Mouse (Mus musculus) kidney, postnatal 10 days (tissue): ENCODE results near the gene Trhr2.

ENCODE experiments used
- DNase-seq: peaks from one replicate; pipeline ENCODE4 v3.0.0; 2021; ENCODE audit warnings: mixed read lengths

Gene Trhr2

DNA sequence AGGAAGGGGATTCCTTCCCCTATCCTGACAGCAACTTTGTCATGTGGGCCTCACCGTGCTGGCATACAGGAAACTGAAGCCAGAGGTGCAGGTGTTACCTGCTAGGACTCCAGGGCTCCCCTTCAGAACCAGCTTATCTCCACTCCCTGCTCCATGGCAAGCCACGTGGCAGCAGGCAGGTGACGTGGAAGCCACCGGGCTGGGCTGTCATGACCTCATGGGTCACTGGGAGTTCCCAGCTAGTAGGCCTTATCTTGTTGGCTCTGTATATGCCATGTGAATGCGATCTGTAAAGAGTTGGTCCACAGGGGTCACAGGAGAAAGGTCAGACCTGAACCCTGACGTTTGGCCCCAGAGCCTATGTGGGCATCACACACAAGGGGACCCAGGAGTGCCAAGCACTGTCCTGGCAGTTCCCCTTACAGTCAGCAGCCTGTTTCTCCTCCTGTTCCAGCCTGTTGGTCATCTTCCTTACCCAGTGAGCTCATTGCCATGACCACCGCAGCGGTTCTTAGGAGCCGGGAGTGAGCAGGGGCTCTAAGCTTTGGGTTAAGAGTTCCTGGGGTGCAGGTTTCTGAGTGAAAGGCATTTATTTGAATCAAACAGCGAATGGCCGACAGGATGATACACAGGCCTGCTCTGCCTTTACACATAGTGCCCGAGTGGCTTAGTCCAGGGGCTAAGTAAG lies 30.0 kb downstream of the Trhr2 start:
- no peak for DNase-seq

DNA sequence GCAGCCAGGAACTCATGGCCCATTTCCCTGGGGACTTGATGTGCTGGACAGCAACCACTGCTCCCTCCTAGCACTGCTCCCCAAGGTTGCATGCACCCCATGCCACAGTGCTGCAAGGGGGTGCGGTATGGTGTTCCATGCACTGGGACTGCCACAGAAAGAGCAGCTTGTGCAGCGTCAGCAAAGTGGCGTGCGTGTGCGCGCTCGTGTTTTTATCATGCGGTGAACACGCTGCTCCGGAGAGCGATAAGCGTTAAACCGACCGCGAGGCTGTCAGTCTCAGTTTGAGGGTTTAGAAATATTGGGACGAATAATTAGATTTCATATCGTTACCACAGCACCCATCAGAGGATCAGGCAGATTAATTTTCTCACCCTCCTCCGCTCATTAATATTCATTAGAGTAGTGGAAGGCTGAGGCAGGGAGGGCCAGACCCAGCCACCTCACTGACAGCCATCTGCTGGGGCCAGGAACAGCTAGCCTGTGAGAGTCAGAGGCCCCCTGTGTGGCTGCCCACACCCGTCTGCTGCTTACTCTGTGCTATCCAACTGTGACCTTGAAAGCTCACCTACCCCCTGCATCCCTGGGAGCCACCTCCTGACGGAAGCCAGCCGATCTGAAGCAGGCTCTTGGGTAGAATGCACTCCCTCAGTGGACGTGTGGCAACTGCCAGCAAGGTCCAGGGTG lies 30.9 kb downstream of the Trhr2 start:
- no peak for DNase-seq

DNA sequence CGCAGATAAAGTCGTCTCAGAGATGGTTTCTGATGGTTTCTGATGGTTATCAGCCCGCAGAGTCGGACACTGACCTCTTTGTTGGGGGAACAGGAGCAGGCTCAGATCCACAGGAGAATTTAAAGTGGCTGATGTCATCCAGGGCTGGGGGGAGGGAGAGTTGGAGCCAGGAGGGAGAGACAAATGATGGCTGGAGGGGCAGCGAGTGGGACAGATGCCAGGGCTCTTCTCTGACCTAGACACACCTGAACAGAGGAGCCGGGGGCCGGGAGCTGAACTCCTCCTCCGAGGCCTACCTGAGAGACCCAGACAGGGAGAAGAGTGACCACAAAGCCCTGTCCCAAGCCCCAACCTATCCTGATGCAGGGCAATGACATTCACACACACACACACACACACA lies 31.5 kb downstream of the Trhr2 start:
- no peak for DNase-seq

DNA sequence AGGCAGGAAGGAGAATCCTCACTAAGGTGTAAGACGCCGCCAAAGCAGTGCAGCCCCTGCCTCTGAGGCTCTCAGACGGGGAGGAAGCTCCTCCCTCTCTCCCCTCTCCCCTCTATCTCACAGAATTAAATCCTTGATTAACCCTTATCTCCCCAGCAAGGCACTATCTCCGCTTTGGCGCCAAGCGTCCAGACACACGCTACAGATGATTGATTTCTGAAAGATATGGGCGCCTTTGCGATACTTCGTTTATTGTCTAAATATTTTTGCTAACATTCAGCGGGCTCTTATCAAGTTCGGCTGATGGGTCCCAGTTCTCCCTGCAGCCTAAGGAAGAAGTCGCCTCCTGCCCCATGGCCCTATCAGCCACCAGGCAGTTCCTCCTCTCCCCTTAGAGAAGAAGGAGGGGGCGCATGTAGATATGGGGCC lies 34.4 kb downstream of the Trhr2 start:
- no peak for DNase-seq

DNA sequence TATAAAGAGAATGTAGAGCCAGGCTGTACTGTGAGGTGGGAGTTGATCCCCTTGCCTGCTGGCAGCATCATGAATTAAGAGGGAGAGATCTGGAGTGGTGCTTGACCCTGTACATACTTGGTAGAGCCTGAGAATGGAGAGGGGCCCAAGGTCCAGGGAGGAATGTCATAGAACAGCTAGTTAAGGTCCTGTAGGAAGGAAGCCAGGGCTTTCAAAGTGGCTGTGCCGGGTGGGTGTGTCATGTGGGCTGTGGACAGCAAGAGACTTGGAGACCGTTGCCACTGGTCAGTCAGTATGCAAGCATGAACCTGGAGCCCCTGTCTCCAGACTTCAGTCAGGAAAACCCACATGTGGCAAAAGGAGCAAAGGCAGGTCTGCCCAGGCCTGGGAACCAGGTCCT lies 35.4 kb downstream of the Trhr2 start:
- no peak for DNase-seq

DNA sequence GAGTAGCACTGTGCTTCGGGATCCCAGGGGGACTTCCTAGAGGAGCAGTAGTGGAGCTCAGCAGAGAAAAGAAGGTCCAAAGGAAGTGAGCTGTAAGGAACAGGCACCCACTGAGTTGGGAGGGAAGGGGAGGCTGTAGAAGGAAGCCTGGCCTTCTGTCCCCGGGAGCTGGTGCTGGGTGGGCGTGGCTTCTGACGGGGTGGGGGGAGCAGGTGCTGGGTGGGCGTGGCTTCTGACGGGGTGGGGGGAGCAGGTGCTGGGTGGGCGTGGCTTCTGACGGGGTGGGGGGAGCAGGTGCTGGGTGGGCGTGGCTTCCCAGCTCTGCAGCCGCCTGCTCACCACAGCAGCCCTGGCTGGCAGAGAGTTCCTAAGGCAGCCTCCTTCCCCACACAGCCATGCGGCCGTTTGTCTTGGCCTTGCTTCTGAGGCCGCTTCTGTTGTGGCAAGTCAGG lies 36.6 kb downstream of the Trhr2 start:
- DNase-seq: peak; percentile 74

DNA sequence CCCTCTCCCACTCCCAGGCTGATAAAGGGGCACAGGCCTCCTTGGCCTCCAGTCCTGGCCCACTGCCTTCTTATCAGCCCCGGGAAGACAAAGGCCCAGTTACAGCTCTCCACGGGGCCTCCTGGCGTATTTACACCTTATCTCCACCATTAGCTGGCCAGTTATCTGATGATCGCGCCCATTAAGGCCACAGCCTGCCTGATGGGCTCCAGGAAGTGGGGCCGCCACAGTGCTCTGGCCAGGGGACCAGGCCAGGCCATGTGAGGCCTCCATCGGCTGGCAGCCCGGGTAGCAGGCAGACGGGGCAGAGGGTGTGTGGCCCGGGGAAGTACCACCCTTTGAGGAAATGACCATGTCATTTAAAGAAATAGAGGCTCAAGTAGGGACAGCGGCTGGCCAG lies 37.8 kb downstream of the Trhr2 start:
- DNase-seq: no peak

DNA sequence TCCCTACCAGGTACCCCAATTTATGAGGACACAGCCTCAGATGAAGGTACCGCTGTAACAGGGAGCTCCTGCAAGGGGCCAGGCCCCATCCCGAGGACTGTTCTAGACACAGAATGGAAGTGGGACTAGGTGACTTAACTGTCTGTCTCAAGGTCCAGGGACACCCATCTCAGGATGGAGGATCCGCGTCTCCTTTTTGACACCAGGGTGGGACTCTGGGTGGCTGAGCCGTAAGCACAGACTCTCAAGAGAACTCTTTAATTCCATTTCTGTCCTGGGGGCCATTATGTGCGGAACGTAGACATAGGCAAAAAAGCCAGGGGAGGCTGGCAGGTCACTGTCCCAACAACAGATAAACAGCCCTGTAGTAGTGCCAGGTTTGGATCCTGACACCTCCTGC lies 38.4 kb downstream of the Trhr2 start:
- DNase-seq: no peak

DNA sequence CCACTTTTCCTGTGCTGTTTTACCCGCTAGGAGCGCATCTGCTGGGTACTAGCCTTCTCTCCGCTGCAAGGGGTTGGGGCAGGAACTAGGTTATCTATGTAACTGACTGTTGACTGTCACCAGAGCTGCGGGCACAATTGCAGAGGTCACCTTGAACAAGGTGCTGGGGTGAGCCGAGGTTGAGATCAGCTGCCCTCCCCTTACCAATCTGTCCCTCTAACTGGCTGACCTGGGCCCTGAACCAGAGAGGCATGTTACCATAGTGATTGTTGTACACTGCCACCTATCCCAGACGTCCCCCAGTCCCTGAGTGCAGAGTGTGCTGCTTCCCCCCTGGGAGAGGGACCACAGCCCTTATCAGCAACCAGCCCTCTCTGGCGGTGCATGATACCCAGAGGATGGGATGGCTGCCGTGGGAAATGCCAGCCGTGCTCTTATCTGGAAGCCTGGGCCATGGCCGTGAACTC lies 39.1 kb downstream of the Trhr2 start:
- no peak for DNase-seq

DNA sequence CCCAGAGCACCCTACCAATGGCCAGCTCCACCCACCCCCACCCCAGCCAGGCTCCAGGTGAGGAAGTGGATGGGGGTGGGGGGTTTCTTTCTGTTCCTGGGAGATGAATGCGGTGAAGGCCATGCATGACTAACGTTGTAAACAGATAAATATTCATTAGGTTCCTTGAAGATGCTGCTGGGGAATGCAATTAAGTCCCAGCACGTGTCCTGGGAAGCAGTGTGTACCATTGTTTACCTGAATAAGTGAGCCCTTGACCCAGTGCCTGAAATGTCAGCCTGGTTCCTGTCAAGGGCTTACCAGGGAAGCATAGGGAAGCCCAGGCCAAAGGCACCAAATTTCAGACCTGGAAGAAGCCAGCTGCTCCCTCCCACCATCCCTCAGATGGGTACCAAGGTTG lies 40.0 kb downstream of the Trhr2 start:
- no peak for DNase-seq

DNA sequence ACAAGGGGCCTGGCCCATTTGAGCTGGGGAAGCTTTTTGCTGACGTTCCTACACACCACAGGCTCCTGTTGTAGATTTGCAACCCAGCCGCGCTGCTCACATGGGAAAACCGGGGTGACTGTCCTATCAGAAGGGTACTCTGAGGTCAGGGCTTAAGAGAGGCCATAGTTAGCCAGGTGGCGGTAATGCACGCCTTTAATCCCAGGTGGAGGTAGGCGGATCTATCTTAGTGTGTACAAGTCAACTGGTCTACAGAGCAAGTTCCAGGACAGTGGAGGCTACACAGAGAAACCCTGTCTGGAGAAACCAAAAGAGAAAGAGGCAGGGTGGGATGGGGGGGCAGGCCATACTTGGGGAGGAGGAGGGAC lies 40.9 kb downstream of the Trhr2 start:
- DNase-seq: no peak

DNA sequence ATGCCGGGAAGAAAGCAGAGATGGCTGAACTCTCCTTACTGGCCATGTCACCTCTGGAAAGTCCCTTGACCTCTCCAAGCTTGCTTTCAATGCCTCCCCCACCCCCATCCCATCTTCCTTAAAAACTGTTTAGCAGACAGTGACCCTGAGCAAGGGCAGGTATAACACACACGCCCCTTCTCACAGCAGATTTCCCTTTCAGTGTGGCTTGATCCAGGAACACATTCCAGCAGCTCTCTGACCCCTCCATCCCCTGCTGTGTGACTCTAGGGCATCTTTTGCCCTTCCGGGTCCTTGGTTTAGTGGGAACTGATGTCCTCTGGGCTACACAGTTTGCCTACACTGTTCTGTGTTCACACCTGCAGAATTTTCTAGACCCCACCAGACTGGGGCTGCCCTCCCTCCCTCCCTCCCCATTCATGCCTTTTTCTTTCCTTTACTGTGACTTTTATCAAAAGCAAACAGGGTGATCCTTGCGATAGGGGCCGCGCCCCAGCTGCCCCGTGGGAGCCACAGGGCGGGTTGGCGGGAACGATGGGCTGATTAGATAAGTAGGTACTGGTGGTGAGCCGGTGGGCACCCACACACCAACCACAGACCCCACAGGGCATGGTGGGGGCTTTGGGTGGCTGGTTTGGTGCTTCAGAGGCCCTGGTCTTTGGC lies 41.4 kb downstream of the Trhr2 start:
- no peak for DNase-seq

DNA sequence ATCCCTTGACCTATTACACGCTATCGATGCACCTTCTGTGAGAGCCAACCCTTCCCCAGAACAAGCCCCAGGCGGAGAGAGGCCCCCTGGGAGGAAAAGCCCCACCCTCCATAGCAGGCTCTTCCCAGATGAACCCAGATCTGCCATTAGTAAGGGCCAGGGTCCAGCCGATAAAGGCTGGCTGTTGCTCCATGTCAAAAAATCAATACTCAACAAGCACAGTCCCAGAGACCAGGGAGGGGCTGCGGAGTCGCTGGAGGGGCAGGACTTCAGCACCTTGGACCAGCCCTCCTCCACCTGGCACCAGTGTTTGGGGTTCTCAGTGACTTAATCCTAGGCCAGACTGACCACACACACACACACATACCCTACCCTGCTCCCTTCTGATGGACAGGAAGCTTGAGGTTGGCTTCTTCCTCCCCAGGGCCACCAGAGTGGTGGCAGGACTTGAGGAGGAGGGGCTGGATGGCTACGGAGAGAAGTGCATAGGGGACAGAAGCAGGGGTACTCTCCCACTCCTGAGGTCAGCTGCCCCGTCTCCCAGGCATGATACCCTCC lies 42.5 kb downstream of the Trhr2 start:
- no peak for DNase-seq

DNA sequence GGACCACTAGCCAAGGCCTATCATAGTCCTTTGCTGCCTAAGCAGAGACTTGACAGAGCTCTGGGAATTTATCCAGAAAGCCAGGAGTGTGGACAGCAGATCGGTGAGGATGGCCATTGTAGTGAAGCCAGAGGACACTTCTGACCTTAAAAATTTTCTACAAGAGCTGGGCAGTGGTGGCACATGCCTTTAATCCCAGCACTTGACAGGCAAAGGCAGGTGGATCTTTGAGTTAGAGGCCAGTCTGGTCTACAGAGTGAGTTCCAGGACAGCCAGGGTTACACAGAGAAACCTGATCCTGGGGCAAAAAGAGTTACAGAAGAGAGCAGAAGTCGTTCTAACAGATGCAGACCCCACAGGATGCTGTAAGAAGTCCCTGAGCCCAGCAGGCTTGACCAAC lies 44.1 kb downstream of the Trhr2 start:
- DNase-seq: no peak

DNA sequence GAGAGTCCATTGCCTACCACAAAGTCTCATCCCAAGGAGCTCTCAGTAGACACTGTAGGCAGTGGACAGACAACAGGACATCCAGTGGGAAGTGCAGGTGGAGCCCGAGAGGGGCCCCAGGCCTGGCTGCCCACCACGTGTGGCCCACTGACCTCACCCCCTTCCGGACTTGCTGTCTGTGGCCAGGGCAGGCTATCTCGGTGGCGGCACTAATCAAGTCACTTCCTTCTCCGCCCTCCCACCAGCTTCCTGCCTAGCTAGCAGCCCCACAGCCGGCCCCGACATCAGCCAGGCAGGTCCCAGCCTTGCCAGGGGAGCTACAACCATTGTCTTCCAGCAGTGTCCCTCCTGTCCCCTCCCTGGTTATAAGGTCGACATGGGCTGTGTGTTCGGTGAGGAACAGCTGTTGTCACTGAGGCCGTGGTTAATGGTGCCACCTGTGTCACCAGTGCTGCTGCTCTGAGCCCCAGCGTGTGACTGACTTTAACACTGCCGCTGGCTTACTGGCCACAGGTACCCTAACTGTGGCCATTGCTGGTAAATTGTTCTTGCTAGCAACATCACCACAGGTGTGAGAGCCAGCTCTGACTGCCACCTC lies 45.5 kb downstream of the Trhr2 start:
- DNase-seq: peak; percentile 76

DNA sequence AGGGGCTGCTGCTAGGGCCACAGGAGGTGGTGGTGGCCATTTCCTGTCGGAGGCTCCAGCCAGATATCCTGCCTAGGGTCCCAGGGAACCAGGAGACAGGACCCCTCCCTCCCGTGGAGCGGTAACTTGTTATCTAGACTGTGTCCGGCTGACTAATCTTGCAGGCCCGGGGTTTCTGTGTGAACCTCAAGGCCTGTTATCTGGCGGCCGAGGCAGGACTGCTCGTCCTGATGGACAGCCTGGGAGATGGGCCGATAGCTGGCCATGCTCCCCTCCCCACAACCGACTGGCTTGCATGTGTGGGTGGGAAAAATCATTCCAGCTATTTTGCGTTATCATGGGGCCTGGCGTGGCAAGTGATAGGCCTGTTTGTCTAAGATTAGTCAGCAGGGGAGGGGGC lies 47.2 kb downstream of the Trhr2 start:
- DNase-seq: no peak

DNA sequence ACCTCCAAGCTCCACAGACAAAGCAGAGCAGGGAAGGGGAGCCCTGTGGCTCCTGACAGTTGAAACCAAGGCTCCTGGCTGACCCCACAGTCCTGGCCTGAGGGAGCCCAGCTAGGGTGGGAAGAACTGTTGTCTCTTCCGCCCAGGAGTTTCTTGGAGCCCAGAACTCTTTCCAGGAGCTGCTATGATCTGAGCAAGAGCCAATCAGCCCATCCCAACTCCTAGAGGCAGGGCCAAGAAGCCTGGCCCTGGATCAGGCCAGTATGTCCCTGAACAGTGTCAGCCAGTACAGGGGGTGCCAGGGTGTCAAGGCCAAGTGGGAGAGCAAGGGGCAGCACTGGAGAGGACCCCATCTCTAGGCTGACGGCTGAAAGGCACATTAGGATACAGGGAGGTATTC lies 48.0 kb downstream of the Trhr2 start:
- DNase-seq: no peak

DNA sequence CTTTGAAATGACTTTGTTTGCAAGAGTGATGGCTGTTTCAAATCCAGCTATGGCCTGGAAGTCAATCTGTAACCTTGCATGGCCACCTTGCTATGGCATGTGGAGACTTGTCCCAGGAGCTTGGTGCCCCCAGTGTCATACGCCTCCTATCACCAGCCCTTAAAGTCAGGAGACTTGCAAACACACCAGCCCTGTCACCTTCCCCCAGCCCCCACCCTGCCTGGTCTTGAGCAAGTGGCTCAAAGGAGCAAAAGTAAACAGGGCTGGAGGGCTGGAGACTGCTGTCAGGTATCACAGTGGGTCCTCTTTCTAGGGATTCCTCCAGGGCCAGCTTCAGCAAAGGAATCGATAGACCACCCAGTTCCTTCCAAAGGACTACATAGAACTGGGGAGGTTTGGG lies 49.4 kb downstream of the Trhr2 start:
- DNase-seq: no peak

DNA sequence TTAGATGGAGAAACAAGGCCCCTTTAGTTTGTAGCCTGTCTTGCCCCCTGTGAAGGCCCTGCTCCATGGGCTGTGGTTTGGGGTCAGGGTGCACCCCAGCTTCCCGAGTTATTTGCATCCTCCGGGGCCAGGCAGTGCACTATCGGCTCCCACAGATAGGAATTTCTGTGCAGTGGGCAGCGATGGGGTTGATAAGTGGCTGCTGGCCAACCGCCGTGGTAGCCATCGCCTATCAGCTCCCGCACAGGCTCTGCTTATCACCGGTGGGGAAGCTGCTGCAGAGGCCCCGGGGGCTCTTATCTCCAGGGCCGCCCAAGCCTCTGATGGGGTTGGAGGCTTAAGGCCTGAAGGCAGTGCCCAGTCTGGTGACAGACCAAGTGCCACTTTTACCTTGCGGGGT lies 51.3 kb downstream of the Trhr2 start:
- DNase-seq: no peak

DNA sequence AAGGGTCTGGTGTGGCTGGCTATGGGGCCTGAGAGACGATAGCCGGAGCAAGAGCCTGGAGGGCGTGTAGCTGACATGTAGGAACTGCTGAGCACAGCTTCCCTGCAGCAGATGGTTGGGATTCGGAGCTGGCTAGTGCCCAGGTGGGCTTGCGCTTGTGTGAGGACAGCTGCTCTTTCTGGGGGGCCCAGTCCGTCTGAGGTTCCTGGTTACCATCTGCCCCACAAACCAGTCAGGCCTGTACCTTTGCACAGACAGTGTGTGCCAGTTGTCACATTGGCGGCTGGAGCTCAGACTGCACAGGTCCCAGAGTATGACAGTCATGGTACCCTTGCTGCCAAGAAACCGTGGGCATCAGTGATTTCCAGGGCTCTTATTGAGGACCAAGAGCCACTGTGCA lies 52.7 kb downstream of the Trhr2 start:
- DNase-seq: no peak
